Mouse (Mus musculus): ENCODE measurements at regions not wholly inside any gene's neighbourhood (a gene's known extent, or its start where the extent isn't known, plus 50 kb on each side); places are given as distances from the start of the nearest gene placed in this dataset.

DNA sequence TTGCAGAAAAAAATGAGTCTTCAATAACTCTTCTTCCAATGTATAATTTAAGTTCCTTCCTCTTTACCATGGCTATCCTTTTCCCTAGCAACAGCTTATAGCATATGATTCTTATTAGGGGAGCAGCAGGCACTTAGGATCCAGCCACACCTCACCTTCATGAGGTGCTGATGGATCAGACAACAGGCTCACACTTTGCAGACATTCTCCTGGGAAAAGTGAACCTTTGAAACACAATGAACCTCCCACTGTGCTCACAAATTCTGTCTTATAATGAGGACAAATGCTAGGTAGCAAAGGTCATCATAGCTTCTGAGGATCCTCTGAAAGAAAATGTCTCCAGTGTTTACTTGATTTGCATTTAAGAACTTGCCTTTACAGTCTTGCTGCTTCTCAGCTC, 191.6 kb upstream of the Xrcc4 start:
- no peak for DNase-seq

DNA sequence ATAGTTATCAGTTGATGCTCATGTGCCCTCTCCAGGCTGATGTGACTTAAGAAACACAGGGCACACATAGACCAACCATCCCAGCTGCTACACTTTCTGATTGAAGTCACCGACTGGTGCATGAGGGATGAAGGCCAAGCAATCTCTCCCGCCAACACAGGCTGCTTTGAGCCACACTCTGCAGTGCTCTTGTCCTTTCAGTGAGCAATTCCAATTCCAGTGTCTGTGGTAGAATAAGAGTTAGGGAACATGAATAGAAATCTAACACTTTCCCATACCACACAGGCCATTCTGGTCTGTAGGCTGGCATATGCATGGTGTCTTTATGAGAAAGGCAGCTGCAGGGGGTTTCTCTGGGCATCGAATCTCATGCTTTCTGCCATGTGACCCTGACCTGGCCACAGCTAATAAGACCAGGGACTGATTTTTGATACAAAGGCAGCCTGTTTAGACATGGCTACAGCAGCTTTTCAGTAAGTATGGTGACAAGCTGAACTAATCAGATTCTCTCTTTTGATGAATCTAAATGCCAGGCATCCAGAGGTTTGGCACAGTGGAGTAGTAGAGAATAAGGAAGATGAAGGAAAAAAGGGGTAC, 190.5 kb upstream of the Xrcc4 start:
- no peak for DNase-seq

DNA sequence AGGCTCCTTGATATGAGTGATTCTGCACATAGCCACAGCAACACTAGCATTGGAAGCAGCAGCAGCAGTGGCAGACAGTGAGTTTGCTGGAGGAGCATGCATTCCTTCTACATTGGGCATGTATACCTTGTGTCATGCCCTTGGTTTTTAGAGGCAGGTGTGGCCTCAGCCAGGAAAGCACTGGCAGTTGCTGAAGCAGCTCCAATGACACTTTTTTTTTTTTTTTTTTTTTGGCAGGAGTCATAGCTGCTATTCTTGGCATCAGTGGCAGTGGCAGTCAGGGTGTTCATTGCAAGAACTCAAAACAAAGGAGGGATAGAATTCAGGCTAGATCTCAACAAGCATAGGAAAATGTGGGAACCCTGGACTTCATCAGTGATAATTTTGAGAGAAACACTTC, 189.9 kb upstream of the Xrcc4 start:
- DNase-seq, result no peak

DNA sequence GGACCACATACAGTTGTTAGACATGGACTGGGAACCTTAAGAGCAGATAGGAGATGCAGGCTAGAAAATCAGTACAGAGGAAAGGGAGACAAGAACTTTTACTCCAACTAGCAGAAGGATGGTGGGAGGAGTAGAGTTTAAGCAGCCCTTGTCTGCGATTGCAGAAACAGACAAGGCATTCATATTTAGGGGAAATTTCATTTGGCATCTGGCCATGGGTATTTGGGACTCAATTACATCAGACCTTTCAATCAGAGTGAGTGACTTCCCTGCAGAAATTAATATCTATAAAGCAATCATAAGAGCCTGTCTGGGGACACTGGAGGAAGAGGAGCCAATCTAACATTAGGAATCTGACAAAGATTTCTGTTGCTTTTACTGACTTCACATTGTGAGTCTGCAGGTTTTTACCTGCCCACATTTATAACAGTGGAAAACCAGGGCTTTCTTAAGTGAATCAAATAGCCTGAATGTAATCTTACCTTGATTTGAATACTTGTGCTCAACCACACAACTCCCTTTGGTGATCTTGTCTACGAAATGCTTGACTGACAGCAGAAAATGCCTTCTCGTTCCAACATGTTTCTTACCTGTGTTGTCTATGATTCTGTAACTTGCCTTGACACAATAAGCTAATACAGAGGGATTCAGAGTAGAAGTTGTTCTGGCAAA, 169.8 kb upstream of the Xrcc4 start:
- no peak for DNase-seq

DNA sequence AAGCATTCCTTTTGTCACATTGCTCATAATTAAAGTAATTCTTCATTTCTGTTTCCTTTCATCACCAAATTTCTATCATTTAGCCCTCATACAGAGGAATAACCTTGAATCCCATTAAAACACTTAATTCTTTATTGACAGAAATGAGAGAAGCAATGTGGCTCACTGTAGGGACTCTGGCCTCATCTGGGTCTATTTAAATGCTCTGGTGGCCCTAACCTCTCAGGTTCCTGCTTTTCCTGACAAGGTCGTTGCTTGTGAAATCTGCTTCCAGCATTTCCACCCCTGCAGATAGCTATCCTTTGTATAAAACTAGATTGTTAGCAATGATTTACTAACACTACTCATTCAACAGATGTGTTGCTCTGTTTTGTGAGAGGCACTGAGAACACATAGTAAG, 163.6 kb upstream of the Xrcc4 start:
- no peak for DNase-seq

DNA sequence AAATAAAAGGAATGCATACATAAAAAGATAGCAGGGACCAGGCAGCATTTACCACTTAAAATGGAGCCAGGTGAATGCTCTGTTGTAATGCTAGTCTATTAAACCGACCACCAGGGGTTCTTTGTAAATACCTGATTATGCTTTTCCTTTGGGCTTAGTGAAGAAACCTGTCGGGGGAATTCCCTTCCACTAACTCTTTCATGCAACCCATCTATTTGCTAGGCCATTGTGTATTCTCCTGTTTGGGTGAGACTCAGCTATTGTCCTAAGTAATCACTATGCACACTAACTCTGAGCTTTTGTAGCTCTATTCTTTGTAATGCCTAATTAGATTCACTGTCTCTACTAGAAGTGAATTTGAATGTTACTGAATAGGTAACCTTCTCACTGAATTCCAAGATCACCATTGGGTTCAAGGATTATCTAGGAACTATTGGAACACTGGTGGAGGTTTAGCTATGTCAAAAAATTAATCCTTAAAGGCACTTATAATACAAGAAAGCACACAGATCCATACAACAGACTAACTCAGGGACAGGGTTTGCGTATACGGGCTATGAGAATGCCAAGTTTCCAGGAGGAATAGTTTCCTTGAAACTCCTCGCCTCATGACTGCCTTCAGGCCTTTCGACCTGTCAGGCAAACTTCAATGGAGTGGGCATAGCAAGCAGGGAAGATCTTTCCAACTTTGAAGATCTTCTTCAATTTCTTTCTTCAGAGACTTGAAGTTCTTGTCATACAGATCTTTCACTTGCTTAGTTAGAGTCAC, 156.8 kb upstream of the Xrcc4 start:
- DNase-seq, result no peak

DNA sequence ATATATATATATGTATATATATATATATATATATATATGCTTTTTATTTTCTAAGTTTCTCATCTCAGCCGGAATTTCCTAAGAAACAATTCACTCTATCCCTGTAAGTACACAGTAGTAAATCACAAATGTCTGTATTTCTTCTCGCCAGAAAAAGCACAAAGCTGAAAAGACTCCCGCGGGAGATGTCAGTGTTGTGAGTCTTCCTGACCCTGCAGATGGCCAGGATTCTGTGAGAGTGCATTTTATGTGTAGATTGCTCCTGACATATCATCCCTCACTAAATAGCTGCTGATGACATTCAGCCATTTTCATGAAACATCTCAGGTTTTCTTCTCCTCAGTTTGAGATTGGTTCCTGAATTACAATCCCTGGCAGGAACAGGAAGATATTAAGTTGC, 148.9 kb upstream of the Xrcc4 start:
- no peak for DNase-seq

DNA sequence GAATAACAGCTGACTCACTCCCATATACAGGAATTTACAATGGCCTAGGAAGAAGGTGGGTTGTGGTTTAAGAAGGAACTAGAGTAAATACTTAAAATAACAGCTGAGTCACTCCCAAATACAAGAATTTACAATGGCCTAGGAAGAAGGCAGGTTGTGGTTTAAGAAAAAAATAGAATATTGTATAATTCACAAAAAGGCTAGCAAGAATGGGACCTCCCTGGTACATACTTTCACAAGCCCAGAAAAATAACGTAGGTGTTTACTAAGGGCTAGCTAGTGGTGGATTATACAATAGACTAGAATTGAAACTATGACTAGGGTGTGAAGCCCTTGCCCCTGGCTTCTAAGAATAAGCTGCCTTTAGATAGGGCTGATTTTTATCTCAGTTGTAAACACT, 144.6 kb upstream of the Xrcc4 start:
- no peak for DNase-seq

DNA sequence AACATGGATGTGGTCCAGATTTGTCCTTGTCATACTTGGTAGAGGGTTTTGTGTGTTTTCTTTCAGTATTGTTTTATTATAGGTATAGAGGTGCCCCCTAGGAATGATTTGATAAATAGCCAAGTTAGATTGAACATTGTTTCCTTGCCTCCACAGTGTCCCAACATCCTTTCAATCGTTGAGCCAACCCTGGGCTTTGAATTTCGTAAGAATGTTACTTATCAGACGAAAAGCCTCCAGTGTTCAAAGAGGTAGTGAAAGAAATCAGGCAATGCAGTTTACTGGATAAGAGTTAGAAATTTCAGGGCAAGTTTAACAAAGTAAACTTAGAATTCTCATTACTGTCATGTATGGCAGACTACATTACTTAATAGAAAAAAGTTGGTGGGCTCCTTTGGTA, 144.2 kb upstream of the Xrcc4 start:
- DNase-seq, result no peak

DNA sequence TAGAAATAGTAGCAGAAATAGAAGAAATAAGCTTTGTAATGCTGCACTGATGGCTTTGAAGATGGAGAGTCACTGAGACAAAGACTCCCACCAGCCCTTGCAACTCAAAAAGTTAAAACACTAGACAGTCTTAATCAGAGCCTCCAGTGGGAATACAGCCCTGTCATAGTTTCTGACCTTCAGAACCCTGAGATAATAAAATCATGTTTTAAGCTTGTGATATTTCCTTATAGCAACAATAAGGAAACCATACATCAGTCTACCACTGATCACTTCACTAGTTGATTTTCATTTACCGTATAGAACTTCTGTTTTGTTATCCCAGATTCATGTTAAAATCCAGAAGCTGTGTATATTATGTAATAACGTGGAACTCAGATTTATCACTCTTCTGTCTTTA, 139.7 kb upstream of the Xrcc4 start:
- no peak for DNase-seq

DNA sequence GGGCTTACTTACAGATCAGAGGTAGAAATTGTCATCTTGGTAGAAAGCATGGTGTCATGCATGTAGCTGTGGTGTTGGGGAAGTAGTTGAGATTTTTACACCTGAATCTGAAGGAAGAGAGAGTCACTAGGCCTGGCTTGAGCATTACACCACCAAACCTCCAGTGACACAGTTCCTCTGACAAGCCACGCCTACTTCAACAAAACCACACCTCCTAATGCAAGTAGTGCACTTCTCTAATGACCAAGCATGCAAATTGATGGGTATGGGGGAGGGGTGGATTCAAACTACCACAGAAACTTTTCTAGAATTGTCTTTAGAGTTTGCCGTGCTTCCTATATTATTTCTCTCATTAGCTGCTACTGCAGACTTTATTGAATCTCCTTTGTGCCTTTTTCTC, 136.8 kb upstream of the Xrcc4 start:
- no peak for DNase-seq

DNA sequence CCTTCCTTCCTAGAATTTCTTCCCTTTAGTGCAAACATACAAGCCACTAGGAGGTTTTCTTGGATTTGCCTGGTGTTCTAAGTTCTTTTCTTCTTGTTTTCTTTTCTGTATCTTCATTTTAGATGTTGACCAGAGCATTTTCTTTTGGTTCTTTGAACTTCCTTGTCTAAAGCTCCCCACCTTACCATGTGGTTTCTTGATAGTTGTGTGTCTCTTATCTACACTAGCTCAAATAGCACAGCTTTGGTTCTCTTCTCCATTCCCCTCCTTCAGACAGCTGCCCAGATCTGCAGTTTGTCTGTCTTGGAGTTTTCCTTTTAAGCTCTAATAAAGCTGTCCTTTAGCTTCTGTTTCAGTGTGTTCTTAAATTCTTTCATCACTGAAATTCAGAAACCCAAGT, 123.0 kb upstream of the Xrcc4 start:
- DNase-seq, result no peak

DNA sequence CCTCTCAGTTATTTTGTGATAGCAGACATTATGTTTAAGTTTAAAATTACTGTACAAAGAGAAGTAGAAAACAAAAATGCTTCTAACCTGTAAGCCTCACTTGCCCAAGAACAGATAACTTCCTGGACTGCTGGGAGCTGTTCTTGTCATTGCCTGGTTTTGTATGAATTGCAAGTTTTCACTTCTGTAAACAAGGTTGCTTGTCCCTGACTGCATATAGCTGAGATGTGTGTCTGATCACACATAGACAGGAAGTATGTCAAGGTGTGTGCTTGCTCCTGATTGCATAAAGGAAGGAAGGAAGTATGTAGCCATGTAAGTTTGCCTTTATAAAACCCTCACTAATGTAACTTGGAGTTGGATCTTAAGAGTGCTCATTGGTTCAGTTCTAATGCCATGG, 118.5 kb upstream of the Xrcc4 start:
- DNase-seq, result no peak
